Mouse (Mus musculus) embryo, embryonic 11 days (tissue): ENCODE results near the gene Tgtp1.
"Not testable (repeated sequence)": the region's sequence is repeated elsewhere in the genome, so short reads cannot be mapped to it uniquely, and the experiment has no call there.

ENCODE experiments used
- DNase-seq: peaks from one replicate; pipeline ENCODE4 v3.0.0-alpha.2; 2015

Gene Tgtp1

DNA sequence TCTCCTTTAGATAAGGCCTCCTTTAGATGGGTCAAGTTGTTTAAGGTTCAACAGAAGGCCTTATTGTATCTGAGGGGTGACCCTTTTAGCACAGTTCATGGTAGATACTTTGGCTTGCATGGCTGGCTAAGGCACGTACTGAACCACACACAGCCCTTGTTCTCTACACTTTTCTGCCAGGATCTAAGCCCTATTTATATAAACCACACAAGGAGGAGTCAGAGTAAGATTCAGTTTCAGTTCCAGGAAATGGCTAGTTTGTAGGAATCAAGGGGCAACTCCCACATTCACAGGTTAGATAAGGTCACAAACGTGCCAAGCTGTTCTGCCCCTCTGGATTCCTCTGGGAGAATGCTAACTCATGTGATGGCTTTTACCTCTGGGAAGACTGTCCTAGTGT, at the start of gene Tgtp1:
Tgtp1 (minus strand) TSS at position 155 of the 400 bp plus-strand sequence.
- DNase-seq: not testable (repeated sequence)

DNA sequence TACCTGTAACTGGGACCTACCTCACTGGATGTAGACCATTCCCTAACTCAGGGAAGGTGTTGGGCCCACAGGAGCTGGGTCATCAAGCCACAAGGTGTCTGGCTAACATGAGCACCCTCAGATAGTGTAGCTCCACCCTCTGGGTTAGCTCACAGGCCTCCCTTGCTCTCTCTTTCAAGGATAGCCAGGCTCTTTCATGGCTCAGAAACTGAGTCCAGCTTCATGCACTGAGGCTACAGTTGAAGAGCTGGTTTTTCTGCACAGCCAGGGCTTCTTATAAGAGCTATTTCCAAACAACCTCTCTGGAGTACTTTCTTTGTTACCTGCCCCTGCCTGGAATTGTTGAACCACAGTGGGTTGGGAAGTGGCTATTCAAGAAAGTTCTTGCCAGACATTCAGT, 18.1 kb upstream of the Tgtp1 start:
- DNase-seq: not testable (repeated sequence)

DNA sequence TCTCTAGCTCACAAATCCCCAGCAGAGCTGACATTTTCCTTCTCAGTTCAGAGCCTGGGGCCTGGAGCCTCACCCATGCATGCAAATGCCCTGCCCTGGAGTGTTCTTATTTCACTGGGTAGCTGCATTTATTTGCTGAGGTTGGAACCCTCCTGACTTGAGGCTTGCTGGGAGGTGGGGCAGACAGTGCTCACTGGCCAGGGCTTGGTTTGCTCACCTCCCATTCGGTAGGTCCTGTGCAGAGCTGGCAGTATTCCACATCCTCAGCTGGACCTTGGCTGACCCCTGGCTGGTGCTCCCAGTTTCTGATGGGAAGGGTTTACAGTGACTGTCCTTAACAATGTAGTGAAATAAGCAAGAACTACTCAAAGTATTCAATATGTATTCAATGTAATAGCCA, 12.8 kb upstream of the Tgtp1 start:
- DNase-seq: not testable (repeated sequence)

DNA sequence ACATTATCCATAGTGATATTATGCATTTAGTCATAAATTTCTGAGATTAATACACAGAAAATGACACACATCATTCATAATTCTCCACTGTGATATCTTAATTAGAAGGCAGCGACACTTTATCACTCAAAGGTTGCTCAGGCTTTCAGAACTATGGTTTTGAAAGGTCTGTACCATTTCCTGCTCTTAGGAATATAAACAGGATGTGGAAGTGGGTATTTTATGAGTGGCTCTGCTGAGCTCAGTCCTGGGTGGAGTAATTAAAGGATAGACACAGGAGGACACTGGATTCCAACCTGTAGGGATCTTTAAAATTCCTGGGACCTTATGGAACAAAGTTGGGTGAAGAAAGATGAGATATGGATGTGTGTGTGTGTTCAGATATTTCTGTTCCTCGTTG, 12.3 kb upstream of the Tgtp1 start:
- not testable (repeated sequence) for DNase-seq

DNA sequence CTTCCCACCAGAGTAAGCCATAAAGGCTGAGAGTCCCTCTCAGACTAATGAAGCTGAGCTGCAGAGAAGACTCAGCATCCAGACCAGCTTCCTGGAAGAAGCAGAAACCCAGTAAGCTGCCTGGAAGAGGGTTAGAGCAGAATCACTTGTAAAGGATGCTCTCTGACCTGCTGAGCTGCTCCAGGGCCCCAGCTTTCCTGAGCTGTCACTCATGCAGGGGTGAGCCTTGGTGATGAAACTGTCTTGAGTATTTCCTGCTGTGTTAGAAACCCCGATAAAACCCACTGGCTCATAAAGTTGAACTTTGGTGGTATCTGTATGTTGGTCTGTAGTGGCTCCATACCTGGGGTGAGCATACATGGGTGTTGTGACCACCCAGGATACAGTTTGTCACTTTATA, 6.4 kb upstream of the Tgtp1 start:
- not testable (repeated sequence) for DNase-seq

DNA sequence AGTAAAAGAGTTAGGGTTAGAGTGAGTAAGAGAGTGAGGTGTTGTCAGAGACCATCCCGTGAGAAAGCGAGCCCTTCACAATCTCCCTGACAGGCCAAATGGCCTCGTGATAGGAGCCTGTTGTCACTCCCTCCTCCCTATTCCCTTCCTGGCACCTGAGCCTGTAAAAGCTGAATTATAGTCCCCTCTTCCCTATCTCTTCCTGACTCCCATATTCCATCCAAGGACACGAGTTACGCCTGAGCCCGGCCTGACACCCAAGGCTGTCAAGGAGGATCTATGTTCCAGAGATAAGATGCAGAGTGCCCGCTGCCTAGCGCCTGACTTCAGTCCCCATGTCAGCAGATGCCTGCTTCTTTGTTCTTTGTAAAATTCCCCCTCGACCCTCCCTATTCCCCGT, 676 bp downstream of the Tgtp1 start:
- DNase-seq: not testable (repeated sequence)

DNA sequence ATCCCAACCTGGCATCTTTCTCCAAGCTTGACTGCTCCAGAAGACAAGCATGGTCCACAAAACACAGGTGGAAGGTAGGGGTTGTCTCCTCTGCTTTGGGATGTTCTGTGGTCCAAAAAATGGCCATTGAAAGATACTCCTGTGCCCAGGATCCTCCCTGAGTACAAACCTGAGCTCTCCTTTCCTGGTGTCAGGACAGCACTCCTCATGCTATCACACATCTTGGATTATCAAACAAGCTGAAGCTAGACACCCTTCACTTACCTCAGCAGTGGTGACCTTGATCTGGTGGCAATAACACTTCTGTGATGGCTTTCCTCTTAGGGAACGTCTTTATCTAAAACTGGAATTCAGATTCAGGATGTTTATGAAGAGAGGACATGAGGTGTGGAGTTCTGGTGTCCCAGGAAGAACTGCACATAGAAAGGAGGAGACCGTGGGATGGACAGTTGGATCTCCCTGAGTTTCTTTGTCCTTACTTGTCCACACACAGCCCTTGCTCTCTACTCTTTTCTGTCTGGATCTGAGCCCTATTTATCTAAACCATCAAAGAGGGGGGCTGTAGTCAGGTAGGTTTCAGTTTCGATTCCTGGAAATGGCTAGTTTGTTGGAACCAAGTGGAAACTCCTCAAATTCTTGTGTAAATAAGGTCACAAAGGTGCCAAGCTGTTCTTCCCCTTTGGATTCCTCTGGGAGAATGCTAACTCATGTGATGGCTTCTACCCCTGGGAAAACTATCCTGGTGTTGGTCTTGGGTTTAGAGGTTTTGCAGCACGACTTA, 2.0 kb downstream of the Tgtp1 start, which contains the start of gene Gm12185:
Gm12185 (minus strand) TSS at position 487 of the 781 bp plus-strand sequence.
- DNase-seq: not testable (repeated sequence)

DNA sequence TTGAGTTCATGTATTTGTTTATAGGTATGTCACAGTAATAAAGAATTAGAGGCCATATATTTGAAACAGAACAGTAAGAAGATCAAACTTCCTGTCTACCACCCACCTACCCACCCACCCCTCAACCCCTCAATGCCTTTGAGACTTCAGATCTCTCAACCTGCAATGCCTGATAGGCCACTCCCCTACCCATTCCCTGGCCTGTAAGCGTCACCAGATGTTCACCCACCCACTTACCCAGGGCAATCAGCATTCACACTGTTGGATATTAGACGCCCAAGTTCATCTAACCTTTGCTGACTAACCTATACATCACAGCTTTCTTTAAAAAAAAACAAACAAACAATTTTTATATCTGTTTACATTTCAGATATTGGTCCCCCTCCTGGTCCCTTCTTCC, 4.0 kb downstream of the Tgtp1 start:
- DNase-seq: not testable (repeated sequence)

DNA sequence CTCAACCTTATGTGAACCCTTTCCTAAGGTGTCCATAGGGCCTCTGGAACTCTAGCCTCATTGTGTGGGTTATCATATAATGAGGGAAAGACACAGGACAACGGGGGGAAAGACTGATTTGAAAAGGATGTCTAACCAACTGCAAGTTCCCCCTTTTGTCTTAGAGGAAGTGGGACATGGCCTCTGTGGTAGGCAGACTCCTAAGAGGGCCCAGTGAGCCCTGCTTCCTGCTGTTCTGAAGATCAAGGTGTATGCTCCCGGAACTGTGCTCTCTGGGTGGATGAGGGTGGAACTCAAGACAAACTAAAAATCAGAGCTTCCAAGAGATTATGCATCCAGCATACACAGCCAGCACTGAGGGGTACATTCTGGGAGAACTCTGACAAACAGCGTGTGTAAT, 5.8 kb downstream of the Tgtp1 start:
- not testable (repeated sequence) for DNase-seq

DNA sequence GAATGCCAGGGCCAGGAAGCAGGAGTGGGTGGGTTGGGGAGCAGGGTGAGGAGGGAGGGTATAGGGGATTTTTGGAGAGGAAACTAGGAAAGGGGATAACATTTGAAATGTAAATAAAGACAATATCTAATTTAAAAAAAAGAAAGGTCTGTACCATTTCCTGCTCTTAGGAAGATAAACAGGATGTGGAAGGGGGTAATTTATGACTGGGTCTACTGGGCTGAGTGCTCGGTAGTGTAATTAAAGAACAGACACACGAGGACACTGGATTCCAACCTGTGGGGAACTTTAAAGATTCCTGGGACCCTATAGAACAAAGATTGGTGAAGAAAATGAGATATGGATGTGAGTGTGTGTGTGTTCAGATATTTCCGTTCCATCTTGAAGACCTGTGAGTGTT, 11.1 kb downstream of the Tgtp1 start:
- not testable (repeated sequence) for DNase-seq

DNA sequence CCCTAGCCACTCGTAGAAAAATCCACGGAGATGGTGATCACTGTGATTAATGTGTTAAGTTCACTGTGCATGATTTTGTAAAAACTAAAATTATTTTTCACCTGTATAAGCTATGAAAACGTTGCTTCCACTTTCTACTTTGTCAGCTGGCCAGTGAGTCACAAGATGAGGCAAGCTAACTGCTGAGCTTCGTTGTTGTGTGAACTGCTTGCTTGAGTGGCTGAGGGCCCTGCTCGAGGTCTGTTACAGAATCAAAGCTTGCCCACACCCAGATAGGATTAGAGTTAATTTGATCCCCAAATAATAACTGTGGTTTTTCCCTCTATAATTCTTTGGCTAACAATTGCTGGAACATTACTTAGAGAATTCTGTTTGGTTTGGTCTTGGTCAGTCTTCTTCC, 13.9 kb downstream of the Tgtp1 start:
- not testable (repeated sequence) for DNase-seq

DNA sequence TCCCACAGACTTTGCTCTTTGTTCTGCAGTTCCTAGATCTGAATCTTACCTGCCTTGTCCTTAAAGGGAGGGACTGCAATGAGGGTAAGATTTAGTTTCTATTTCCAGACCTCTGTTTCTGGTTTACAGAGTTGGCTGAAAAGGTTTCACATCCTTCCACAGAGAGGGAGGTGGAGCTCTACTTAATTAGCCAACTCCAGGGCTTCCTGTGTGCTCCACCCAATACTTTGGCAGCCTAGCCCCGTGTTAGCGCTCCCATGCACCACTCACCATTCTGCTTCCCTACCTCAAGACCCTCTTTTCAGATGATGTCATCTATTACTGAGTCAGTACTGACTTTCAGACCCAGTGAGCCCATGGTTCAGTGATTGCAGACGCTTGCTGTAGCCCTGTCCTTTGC, 14.7 kb downstream of the Tgtp1 start, which contains the start of gene 9930111J21Rik1:
9930111J21Rik1 (minus strand) TSS at position 148 of the 400 bp plus-strand sequence.
- not testable (repeated sequence) for DNase-seq

DNA sequence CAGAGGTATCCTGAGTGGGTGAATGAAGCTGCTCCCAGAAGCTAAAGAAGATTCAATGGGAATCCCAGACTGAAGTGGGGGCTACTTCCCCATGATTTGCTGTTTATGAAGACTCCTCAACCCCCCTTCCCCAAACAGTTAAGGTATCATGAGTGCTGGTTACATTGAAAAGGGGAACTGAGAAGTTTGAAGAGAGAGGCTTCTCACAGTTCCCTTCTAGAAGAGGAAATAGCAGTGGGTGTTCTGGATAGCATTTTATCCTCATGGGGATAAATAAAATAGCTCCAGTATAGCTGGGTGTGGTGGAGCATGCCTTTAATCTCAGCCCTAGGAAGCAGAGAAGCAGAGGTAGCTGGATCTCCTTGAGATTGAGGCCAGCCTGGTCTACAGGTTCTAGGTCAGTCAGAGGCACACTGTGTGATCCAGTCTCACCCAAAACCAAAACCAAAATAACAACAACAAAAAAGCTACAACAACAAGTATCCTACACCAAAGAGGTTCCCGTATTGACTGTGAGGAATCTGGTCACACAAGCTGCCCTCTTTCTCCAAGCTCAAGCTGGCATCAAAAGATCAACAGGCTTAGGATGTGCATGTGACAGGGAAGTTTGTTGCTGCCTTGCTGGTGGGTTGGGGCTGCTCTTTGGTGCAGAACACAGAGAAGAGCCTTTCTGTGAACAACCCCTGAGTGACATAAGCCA, 15.6 kb downstream of the Tgtp1 start, which contains the start of gene Olfr56:
Olfr56 (plus strand) TSS at position 650 of the 700 bp plus-strand sequence.
- not testable (repeated sequence) for DNase-seq

DNA sequence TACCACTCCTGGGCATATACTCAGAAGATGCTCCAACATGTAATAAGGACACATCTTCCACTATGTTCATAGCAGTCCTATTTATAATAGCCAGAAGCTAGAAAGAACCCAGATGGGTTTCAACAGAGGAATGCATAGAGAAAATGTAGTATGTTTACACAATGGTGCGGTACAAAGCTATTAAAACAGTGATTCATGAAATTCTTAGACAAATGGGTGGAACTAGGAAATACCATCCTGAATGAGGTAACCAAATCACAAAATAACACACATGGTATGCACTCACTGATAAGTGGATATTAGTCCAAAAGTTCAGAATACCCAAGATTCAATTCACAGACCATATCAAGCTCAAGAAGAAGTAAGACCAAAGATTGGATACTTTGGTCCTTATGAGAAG, 19.3 kb downstream of the Tgtp1 start:
- not testable (repeated sequence) for DNase-seq

DNA sequence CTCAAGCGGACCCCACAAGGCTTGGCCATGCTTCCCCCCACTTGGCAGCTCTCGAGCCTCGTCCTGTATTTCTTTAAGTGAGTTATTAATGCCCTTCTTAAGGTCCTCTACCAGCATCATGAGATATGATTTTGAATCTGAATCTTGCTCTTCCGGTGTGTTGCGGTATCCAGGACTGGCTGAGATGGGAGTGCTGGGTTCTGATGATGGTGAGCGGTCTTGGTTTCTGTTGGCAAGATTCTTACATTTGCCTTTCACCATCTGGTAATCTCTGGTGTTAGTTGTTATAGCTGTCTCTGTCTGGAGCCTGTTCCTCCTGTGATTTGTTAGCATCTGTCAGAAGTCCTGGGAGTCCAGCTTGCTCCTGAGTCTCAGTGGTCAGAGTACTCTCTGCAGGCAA, 47.9 kb downstream of the Tgtp1 start, which contains the start of gene Psme2b:
Psme2b (minus strand) TSS at position 101 of the 400 bp plus-strand sequence.
- DNase-seq: not testable (repeated sequence)

DNA sequence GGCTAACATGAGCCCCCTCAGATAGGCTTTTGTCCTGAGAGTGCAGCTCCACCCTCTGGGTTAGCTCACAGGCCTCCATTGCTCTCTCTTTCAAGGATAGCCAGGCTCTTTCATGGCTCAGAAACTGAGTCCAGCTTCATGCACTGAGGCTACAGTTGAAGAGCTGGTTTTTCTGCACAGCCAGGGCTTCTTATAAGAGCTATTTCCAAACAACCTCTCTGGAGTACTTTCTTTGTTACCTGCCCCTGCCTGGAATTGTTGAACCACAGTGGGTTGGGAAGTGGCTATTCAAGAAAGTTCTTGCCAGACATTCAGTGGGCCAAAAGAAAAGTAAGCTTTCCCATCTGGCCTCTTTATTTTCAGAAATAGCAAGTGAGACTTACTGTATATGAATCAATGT, 54.7 kb downstream of the Tgtp1 start:
- not testable (repeated sequence) for DNase-seq
